Mouse (Mus musculus) limb, embryonic 14.5 days (tissue): ENCODE measurements around the gene C1qtnf5. TPM values are rescaled to one million over a fixed set of nuclear protein-coding genes. Genes with fewer than 3 reads are reported as not detected.

Source experiments
- ATAC-seq: fragments of 200-750 bp; cut with Nextera tagmentation; 2 replicates; pipeline ENCODE4 v1.8.0; 2017; ENCODE audit warnings: low read depth, moderate number of reproducible peaks, moderate TSS enrichment; ENCODE audit not compliant: low FRiP score
- DNase-seq: peaks from one replicate; pipeline ENCODE4 v3.0.0-alpha.2; 2015; ENCODE audit warnings: low spot score
- H3K27ac ChIP-seq: fragments of 300-500 bp; sonication (generic); replicated peaks from 2 replicates; pipeline ENCODE4 v1.5.1; 2014; ENCODE audit warnings: low read depth, mild to moderate bottlenecking, low read length, moderate library complexity, mixed read lengths
- H3K27me3 ChIP-seq: fragments of 300-500 bp; sonication (generic); 2 replicates; pipeline ENCODE4 v1.6.1; 2014; ENCODE audit warnings: low read length, mixed read lengths; ENCODE audit not compliant: control insufficient read depth, insufficient read depth
- H3K36me3 ChIP-seq: fragments of 300-500 bp; sonication (generic); 2 replicates; pipeline ENCODE4 v1.6.1; 2014; ENCODE audit warnings: mild to moderate bottlenecking, low read length, moderate library complexity, mixed read lengths; ENCODE audit not compliant: control insufficient read depth, insufficient read depth
- H3K4me1 ChIP-seq: fragments of 300-500 bp; sonication (generic); 2 replicates; pipeline ENCODE4 v1.6.1; 2014; ENCODE audit warnings: antibody characterized with exemption, low read length, mixed read lengths; ENCODE audit not compliant: control insufficient read depth, insufficient read depth
- H3K4me2 ChIP-seq: fragments of 300-500 bp; sonication (generic); replicated peaks from 2 replicates; pipeline ENCODE4 v1.6.1; 2014; ENCODE audit warnings: low read depth, mild to moderate bottlenecking, low read length, moderate library complexity; ENCODE audit not compliant: severe bottlenecking
- H3K4me3 ChIP-seq: fragments of 300-500 bp; sonication (generic); replicated peaks from 2 replicates; pipeline ENCODE4 v1.5.1; 2014; ENCODE audit warnings: low read length
- H3K9ac ChIP-seq: fragments of 300-500 bp; sonication (generic); 2 replicates; pipeline ENCODE4 v1.6.1; 2014; ENCODE audit warnings: mild to moderate bottlenecking, low read depth, low read length, moderate library complexity; ENCODE audit not compliant: severe bottlenecking
- H3K9me3 ChIP-seq: fragments of 300-500 bp; sonication (generic); 2 replicates; pipeline ENCODE4 v1.6.1; 2016; ENCODE audit warnings: low read length; ENCODE audit not compliant: control insufficient read depth
- POLR2A ChIP-seq: fragments of 200-500 bp; IDR thresholded peaks from 2 replicates; pipeline ENCODE4 v1.8.0; 2012; ENCODE audit warnings: inconsistent platforms, mild to moderate bottlenecking, moderate library complexity, borderline replicate concordance; ENCODE audit not compliant: insufficient read depth, insufficient read length; ENCODE audit errors: extremely low read depth
- WGBS: fragments of 180-500 bp; shearing (Covaris S2); extraction: QIAGEN DNeasy Blood & Tissue Kit; methylation state at CpG from one replicate; pipeline ENCODE4 v1.1.7; 2014; 5-methylcytosine and 5-hydroxymethylcytosine counted together
- polyA plus RNA-seq, 2 experiments: library from polyadenylated mRNA; depleted of rRNA in 1 of 2; stranded (reverse) in 1 of 2; unstranded in 1 of 2; fragments of >200 nt; fragmentation: Nextera tagmentation in 1 of 2; extraction: Ambion mirVana in 1 of 2; gene quantifications; 2 replicates each; pipeline versions ENCODE4 v1.2.1 to v1.2.3; 2012 to 2014

Gene C1qtnf5
- polyA plus RNA-seq, 2 experiments: 7.5 to 10.0 TPM

GRCm38 (mm10) chr9:44084236-44084635 is 22.8 kb upstream of the C1qtnf5 start:
- Histone ChIP-seq H3K4me3 (peak overlapping the region; percentile 61), H3K9ac (peak overlapping the region; percentile 70), H3K4me1 (peaks cover 47% of the 10 kb centered on the region), H3K4me2 (peak overlapping the region; percentile 98), H3K9me3 (no peaks in the 10 kb centered on the region), H3K36me3 (no peaks in the 10 kb centered on the region), H3K27me3 (peaks cover 14% of the 10 kb centered on the region), H3K27ac (no peak overlapping the region)
- 2% methylated on average over 14 of the region's 14 CpGs for WGBS
- TF ChIP-seq POLR2A: no peak
- no peak for ATAC-seq
- DNase-seq: no peak

- ATAC-seq: peak; percentile 73
- TF ChIP-seq POLR2A: no peak
- DNase-seq: peak; percentile 67
- peaks cover 47% of the 10 kb centered on the region for H3K4me1 ChIP-seq
- no peak overlapping the region for H3K27ac ChIP-seq
- WGBS: 0% methylated on average over 24 of the region's 62 CpGs
- no peaks in the 10 kb centered on the region for H3K9me3 ChIP-seq
- peaks cover 14% of the 10 kb centered on the region for H3K27me3 ChIP-seq
- H3K4me2 ChIP-seq: peak overlapping the region; percentile 98
- peak overlapping the region; percentile 61 for H3K4me3 ChIP-seq
- no peaks in the 10 kb centered on the region for H3K36me3 ChIP-seq
- H3K9ac ChIP-seq: peak overlapping the region; percentile 70
Measured at GRCm38 (mm10) chr9:44084659-44085229, 22.3 kb upstream of the C1qtnf5 start.

- no peak overlapping the region for H3K27ac ChIP-seq
- peak overlapping the region; percentile 61 for H3K4me3 ChIP-seq
- no peak for TF ChIP-seq POLR2A
- H3K4me1 ChIP-seq: peaks cover 46% of the 10 kb centered on the region
- H3K9me3 ChIP-seq: no peaks in the 10 kb centered on the region
- peak overlapping the region; percentile 70 for H3K9ac ChIP-seq
- ATAC-seq: no peak; the same call in 1 of the 2 replicates
- 3% methylated on average over 9 of the region's 10 CpGs for WGBS
- peaks cover 14% of the 10 kb centered on the region for H3K27me3 ChIP-seq
- no peak for DNase-seq
- peak overlapping the region; percentile 98 for H3K4me2 ChIP-seq
- H3K36me3 ChIP-seq: 0 out of 2 replicates have a peak, but pooled peaks cover 5% of the 10 kb centered on the region
Measured at GRCm38 (mm10) chr9:44085276-44085675, 21.8 kb upstream of the C1qtnf5 start.

- WGBS: 71% methylated on average over 15 of the region's 15 CpGs
Measured at GRCm38 (mm10) chr9:44085741-44086665, 21.0 kb upstream of the C1qtnf5 start.

GRCm38 (mm10) chr9:44086960-44087359 is 20.1 kb upstream of the C1qtnf5 start:
- DNase-seq (no peak), ATAC-seq (no peak)
- Histone ChIP-seq H3K4me2 (no peak overlapping the region), H3K36me3 (peaks cover 15% of the 10 kb centered on the region), H3K4me1 (peaks cover 36% of the 10 kb centered on the region), H3K9ac (no peak overlapping the region), H3K4me3 (no peak overlapping the region), H3K9me3 (no peaks in the 10 kb centered on the region), H3K27me3 (peaks cover 14% of the 10 kb centered on the region), H3K27ac (no peak overlapping the region)
- TF ChIP-seq POLR2A: no peak
- WGBS: 40% methylated on average over 10 of the region's 10 CpGs

More at GRCm38 (mm10) chr9:44085741-44086665, 21.0 kb upstream of the C1qtnf5 start:
- H3K4me3 ChIP-seq: peak overlapping the region; percentile 61; the same call in 1 of the 2 replicates
- DNase-seq (no peak), ATAC-seq (no peak)
- H3K9ac ChIP-seq: no peak overlapping the region
- TF ChIP-seq POLR2A: no peak
- H3K36me3 ChIP-seq: 0 out of 2 replicates have a peak, but pooled peaks cover 8% of the 10 kb centered on the region
- H3K4me2 ChIP-seq: peak overlapping the region; percentile 98
- peaks cover 14% of the 10 kb centered on the region for H3K27me3 ChIP-seq
- H3K9me3 ChIP-seq: no peaks in the 10 kb centered on the region
- no peak overlapping the region for H3K27ac ChIP-seq
- H3K4me1 ChIP-seq: peaks cover 44% of the 10 kb centered on the region
